Mouse (Mus musculus) heart, postnatal 14 days (tissue): ENCODE measurements at regions not wholly inside any gene's neighbourhood (a gene's known extent, or its start where the extent isn't known, plus 50 kb on each side); places are given as distances from the start of the nearest gene placed in this dataset.

Experiments used
- DNase-seq, 2 experiments: peaks; one replicate each; pipeline ENCODE4 v3.0.0; 2021 to 2022
- intact Hi-C: fragments of 180-260 bp; cut with DNase I; formaldehyde crosslinking; loops from one replicate; pipeline ENCODE4 v1.15.1; 2025

DNA sequence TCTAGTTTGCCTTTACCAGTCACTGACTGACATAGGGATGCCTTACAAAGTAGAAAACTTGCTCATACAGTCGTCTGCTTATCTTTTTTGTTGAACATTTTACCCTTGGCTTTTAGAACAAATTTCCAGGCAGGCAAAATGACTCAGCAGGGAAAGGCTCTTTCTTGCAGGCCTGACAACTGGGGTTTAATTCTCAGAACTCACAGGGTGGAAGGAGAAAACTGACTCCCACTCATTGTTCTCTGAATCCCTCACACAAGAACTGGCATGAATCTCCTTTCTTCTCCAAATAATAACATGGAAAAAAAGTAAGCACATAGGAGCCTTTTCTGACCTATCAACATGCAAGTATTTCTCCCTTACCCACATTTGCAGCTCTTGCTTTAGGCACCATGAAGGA is 163.5 kb downstream of the Cps1 start:
- intact Hi-C loops = loop anchor here (1.0 kb wide), 1 partner anchor 15 kb away; no protein-coding TSS in a partner anchor

GRCm38 (mm10) chr1:67307591-67307990 is 184.8 kb downstream of the Cps1 start:
- DNase-seq = no peak

More for the DNA sequence above, 163.5 kb downstream of the Cps1 start:
- DNase-seq = no peak

More at GRCm38 (mm10) chr1:67307591-67307990, 184.8 kb downstream of the Cps1 start:
- intact Hi-C loops = no loop called here
